Mouse (Mus musculus) G1E (cell line): Measurements from ENCODE around the gene Stk38. TPM values are rescaled to one million over a fixed set of nuclear protein-coding genes. Genes with fewer than 3 reads are reported as not detected.
"Not testable (repeated sequence)": the region's sequence is repeated elsewhere in the genome, so short reads cannot be mapped to it uniquely, and the experiment has no call there.

Experiments
- ATAC-seq: 2 replicates; pipeline ENCODE4 v1.8.0; 2016; ENCODE audit warnings: mild to moderate bottlenecking; ENCODE audit not compliant: insufficient number of reproducible peaks, poor library complexity, low FRiP score, severe bottlenecking; ENCODE audit errors: extremely low read depth
- DNase-seq: peaks from one replicate; pipeline ENCODE4 v3.0.0; 2012; ENCODE audit warnings: low spot score
- H3K27me3 ChIP-seq: 2 replicates; pipeline ENCODE4 v1.6.1; 2012; ENCODE audit warnings: mild to moderate bottlenecking, low read length, inconsistent platforms; ENCODE audit not compliant: insufficient read depth
- H3K36me3 ChIP-seq: replicated peaks from 2 replicates; pipeline ENCODE3; 2012; ENCODE audit warnings: mild to moderate bottlenecking, inconsistent platforms
- H3K4me1 ChIP-seq: 2 replicates; pipeline ENCODE4 v1.6.1; 2012; ENCODE audit warnings: low read depth, low read length, inconsistent platforms, mixed read lengths; ENCODE audit not compliant: insufficient read depth
- H3K4me3 ChIP-seq: 2 replicates; pipeline ENCODE4 v1.5.1; 2012; ENCODE audit warnings: low read depth, mild to moderate bottlenecking, inconsistent platforms, low read length, moderate library complexity, mixed read lengths
- H3K9me3 ChIP-seq: replicated peaks from 2 replicates; pipeline ENCODE4 v1.6.1; 2012; ENCODE audit warnings: inconsistent platforms
- CTCF ChIP-seq: IDR thresholded peaks from 2 replicates; pipeline ENCODE4 v1.5.1; 2012; ENCODE audit warnings: low read depth, low read length, inconsistent platforms, mixed read lengths
- GATA1 ChIP-seq: IDR thresholded peaks from 2 replicates; pipeline ENCODE4 v1.6.1; 2012; ENCODE audit warnings: borderline replicate concordance, low read length, inconsistent platforms, mixed read lengths
- GATA2 ChIP-seq: IDR thresholded peaks from 2 replicates; pipeline ENCODE4 v1.6.1; 2012; ENCODE audit warnings: low read depth, low read length, inconsistent platforms, borderline replicate concordance
- POLR2AphosphoS5 ChIP-seq: IDR thresholded peaks from 2 replicates; pipeline ENCODE4 v1.6.1; 2012; ENCODE audit warnings: low read depth, low read length, inconsistent platforms; ENCODE audit not compliant: insufficient replicate concordance
- TAL1 ChIP-seq: conservative IDR thresholded peaks from 2 replicates; pipeline ENCODE4 v1.6.1; 2012; ENCODE audit warnings: low read depth, low read length, inconsistent platforms, mixed read lengths
- polyA plus RNA-seq: library from polyadenylated mRNA; stranded (reverse); fragments of >175 nt; gene quantifications from 2 replicates; pipeline ENCODE4 v1.2.3, GENCODE M21; 2012
- total RNA-seq, 2 experiments: library from RNA; stranded (forward) in 1 of 2; stranded (reverse) in 1 of 2; fragments of 200-1000 nt in 1 of 2; fragments of >200 nt in 1 of 2; fragmentation: Nextera tagmentation in 1 of 2; gene quantifications; 2 replicates each; pipeline ENCODE4 v1.2.3; 2014 to 2017

Stk38 gene
- total and polyA plus RNA-seq, 3 experiments = 82.7 to 234 (median 97.6) TPM

GRCm38 (mm10) chr17:29005002-29005401, 2.8 kb downstream of the Stk38 start:
- Histone ChIP-seq H3K9me3 (no peaks in the 10 kb centered on the region), H3K4me1 (peaks cover 54% of the 10 kb centered on the region), H3K27me3 (no peaks in the 10 kb centered on the region), H3K36me3 (peaks cover 34% of the 10 kb centered on the region), H3K4me3 (no peak overlapping the region; the same call in 1 of the 2 replicates)
- ATAC-seq (no peak), DNase-seq (no peak)
- TF ChIP-seq GATA2 (no peak), CTCF (no peak), POLR2AphosphoS5 (no peak), GATA1 (no peak)

GRCm38 (mm10) chr17:29003740-29004139, 4.1 kb downstream of the Stk38 start:
- Histone ChIP-seq H3K27me3 (no peaks in the 10 kb centered on the region), H3K4me3 (no peak overlapping the region; the same call in 1 of the 2 replicates), H3K4me1 (peaks cover 51% of the 10 kb centered on the region), H3K9me3 (no peaks in the 10 kb centered on the region), H3K36me3 (peaks cover 46% of the 10 kb centered on the region)
- ATAC-seq = no peak
- no peak for TF ChIP-seq CTCF
- TF ChIP-seq TAL1 = no peak
- no peak for TF ChIP-seq GATA1
- no peak for TF ChIP-seq POLR2AphosphoS5
- TF ChIP-seq GATA2 = no peak
- no peak for DNase-seq

DNA sequence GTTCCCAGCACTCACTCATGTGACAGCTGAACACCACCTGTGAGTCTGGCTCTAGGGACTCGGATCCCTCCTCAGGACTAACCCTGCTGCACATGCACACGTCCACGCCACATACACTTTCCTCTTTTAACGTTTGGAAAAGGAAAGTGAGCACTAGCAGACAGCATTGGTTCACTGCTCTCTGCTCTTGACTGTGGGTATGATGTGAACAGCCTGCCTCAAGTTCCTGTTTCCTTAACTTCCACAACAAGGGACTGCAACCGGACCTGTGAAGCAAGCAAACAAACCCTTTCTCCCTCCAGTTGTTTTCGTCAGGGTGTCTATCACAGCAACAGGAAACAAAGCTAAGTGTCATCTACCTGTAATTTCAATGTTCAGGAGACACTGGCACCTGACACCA, 7.3 kb downstream of the Stk38 start:
- H3K9me3 ChIP-seq = no peaks in the 10 kb centered on the region
- TF ChIP-seq GATA2 (no peak), GATA1 (no peak), CTCF (no peak), POLR2AphosphoS5 (no peak), TAL1 (no peak)
- peaks cover 28% of the 10 kb centered on the region for H3K4me1 ChIP-seq
- no peaks in the 10 kb centered on the region for H3K27me3 ChIP-seq
- DNase-seq (no peak), ATAC-seq (no peak)
- peaks cover 65% of the 10 kb centered on the region for H3K36me3 ChIP-seq
- H3K4me3 ChIP-seq = no peak overlapping the region

DNA sequence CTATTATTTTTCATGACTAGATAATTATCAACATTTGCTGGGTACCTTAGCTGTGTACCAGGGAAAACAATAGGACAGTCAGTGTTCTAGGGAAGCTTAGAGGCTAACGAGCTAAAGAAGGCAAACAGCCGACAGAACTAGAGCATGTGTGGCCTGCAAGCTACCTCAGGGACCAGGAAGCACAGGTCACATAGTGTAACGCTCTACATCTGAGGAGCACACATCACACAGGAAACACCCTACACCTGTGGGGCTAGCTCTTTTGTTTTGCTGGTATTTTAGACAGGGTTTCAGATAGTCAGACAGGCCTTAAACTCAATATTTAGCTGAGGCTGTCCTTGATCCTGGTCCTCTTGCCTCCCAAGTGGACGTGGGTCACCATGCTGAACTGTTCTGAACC, 13.2 kb downstream of the Stk38 start:
- DNase-seq (no peak), ATAC-seq (no peak)
- Histone ChIP-seq H3K27me3 (no peaks in the 10 kb centered on the region), H3K4me3 (no peak overlapping the region), H3K36me3 (peaks cover 77% of the 10 kb centered on the region), H3K9me3 (no peaks in the 10 kb centered on the region), H3K4me1 (no peaks in the 10 kb centered on the region)
- TF ChIP-seq CTCF = no peak
- no peak for TF ChIP-seq GATA2
- no peak for TF ChIP-seq TAL1
- TF ChIP-seq POLR2AphosphoS5 = no peak
- no peak for TF ChIP-seq GATA1

GRCm38 (mm10) chr17:28993004-28993403, 14.8 kb downstream of the Stk38 start:
- H3K27me3 ChIP-seq, DNase-seq, H3K4me3 ChIP-seq, ATAC-seq, H3K4me1 ChIP-seq, H3K9me3 ChIP-seq: not testable (repeated sequence)
- H3K36me3 ChIP-seq = peaks cover 76% of the 10 kb centered on the region

GRCm38 (mm10) chr17:28992105-28992504, 15.7 kb downstream of the Stk38 start:
- TF ChIP-seq GATA1 = no peak
- no peak for TF ChIP-seq GATA2
- TF ChIP-seq TAL1 = no peak
- TF ChIP-seq POLR2AphosphoS5 = no peak
- TF ChIP-seq CTCF = no peak
- no peak for ATAC-seq
- H3K4me3 ChIP-seq = no peak overlapping the region

DNA sequence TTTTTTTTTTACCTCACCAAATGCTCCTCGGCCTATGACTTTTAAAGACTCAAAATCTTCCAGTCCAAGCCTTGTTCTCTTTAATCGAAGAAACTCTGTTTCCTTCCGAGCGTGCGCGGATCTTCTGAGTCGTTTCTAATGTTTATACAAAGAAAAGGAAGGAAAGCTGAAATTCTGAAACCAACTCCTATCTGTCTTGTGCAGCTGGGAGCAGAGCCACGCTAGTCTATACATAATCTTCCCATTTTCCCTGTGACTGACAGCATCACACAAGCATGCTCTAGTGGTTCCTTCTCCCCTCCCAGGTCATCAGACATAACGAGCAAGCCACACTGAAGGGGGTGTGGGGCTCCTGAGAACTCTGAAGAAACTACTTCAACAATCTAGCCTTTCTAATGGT, 16.5 kb downstream of the Stk38 start:
- Histone ChIP-seq H3K4me1 (peaks cover 4% of the 10 kb centered on the region; the same call in 1 of the 2 replicates), H3K27me3 (no peaks in the 10 kb centered on the region), H3K36me3 (peaks cover 77% of the 10 kb centered on the region), H3K4me3 (no peak overlapping the region), H3K9me3 (no peaks in the 10 kb centered on the region)
- TF ChIP-seq GATA2 (no peak), TAL1 (no peak), CTCF (no peak), POLR2AphosphoS5 (no peak), GATA1 (no peak)
- DNase-seq (no peak), ATAC-seq (no peak)

More at GRCm38 (mm10) chr17:28992105-28992504, 15.7 kb downstream of the Stk38 start:
- no peaks in the 10 kb centered on the region for H3K9me3 ChIP-seq
- H3K36me3 ChIP-seq = peaks cover 77% of the 10 kb centered on the region
- no peaks in the 10 kb centered on the region for H3K27me3 ChIP-seq
- peaks cover 4% of the 10 kb centered on the region; the same call in 1 of the 2 replicates for H3K4me1 ChIP-seq
- DNase-seq = no peak
